Mouse (Mus musculus) embryo, embryonic 10 days (tissue): ENCODE measurements around the gene Xpa.

Experiments
- DNase-seq: peaks from one replicate; pipeline ENCODE4 v3.0.0-alpha.2; 2015; ENCODE audit warnings: low spot score

Xpa gene

GRCm38 (mm10) chr4:46144323-46144722, 51.8 kb downstream of the Xpa start:
- no peak for DNase-seq

- DNase-seq, result peak; percentile 94
Observed at GRCm38 (mm10) chr4:46138287-46139222, 57.6 kb downstream of the Xpa start, which contains the start of the genes Ncbp1 and Tstd2. Gene Ncbp1, plus strand, starts transcription at chr4:46138613. Gene Tstd2, minus strand, starts transcription at chr4:46138694.

GRCm38 (mm10) chr4:46137629-46138286, 58.4 kb downstream of the Xpa start:
- DNase-seq, result peak; percentile 18

- DNase-seq, result no peak
Observed at GRCm38 (mm10) chr4:46131791-46132190, 64.3 kb downstream of the Xpa start.

- DNase-seq, result peak; percentile 76
Observed at GRCm38 (mm10) chr4:46130221-46130620, 65.9 kb downstream of the Xpa start.

GRCm38 (mm10) chr4:46129311-46130004, 66.7 kb downstream of the Xpa start:
- DNase-seq, result no peak

GRCm38 (mm10) chr4:46126541-46126940, 69.6 kb downstream of the Xpa start:
- DNase-seq, result peak; percentile 89

- DNase-seq, result no peak
Observed at GRCm38 (mm10) chr4:46123358-46123757, 72.8 kb downstream of the Xpa start.

GRCm38 (mm10) chr4:46120767-46121166, 75.3 kb downstream of the Xpa start:
- no peak for DNase-seq

GRCm38 (mm10) chr4:46119514-46120094, 76.5 kb downstream of the Xpa start:
- no peak for DNase-seq

- no peak for DNase-seq
Observed at GRCm38 (mm10) chr4:46117536-46117935, 78.6 kb downstream of the Xpa start.

GRCm38 (mm10) chr4:46116544-46117175, 79.5 kb downstream of the Xpa start:
- DNase-seq, result no peak

- no peak for DNase-seq
Observed at GRCm38 (mm10) chr4:46115308-46115707, 80.8 kb downstream of the Xpa start.

GRCm38 (mm10) chr4:46111361-46111760, 84.8 kb downstream of the Xpa start:
- no peak for DNase-seq

- DNase-seq, result no peak
Observed at GRCm38 (mm10) chr4:46110084-46110483, 86.0 kb downstream of the Xpa start.
